Mouse (Mus musculus): ENCODE results near the gene Med7. TPM values are rescaled to one million over a fixed set of nuclear protein-coding genes. Genes with fewer than 3 reads are reported as not detected.

The Med7 gene
- polyA plus RNA-seq, 1 experiment = 32.8 TPM

DNA sequence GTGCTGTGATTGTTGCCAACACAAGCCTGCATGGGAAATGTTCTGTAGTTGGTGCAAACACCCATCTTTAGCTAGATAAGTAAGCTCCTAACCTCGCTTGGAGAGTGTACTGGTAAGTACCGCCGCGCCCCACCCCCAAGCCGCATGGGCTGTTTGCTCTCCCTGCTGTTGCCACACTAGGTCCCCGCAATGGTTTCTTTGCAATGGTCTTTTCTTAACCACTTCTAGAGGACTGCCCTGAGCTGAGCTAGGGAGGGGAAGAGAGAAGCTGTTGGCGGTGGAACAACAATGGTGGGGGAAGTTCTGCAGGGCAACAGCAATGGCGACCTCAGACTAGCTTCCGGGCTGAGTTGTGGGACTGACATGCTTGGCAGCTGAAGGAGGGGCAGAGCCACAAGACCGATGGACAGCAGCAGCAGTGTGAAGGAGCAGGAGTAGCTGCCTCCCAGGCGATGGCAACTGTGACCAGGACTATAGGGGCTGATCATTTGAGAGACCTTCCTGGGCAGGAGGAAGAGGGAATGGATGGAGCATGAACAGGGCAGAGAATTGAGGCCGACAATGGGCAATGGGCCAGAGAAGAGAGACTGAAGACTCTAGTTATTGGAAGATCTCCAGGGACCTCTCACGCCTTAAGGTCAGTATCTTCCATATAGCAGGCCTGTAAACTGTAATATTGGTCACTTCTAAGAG, 40.4 kb upstream of the Med7 start, which contains the start of gene Fam71b:
Gene Fam71b, plus strand, starts transcription at position 393 of the 693 bp plus-strand sequence.
- no peak within 1 kb of the TSS for H3K4me3 ChIP-seq (ENCODE audit: insufficient read depth, low read length)
- no peak within 1 kb of the TSS for H3K27ac ChIP-seq (ENCODE audit: insufficient read depth, low read length)
- no peak for TF ChIP-seq POLR2A (IDR thresholded peaks at IDR 0.05; ENCODE audit: extremely low read depth, insufficient read depth, low read length)
- no peak for TF ChIP-seq CTCF (IDR thresholded peaks at IDR 0.05; ENCODE audit: extremely low read depth, insufficient read depth, low read length)
- H3K4me1 ChIP-seq (ENCODE audit: control insufficient read depth, insufficient read depth, low read length) = no peaks in the 10 kb centered on the region; the same call in 1 of the 2 replicates

DNA sequence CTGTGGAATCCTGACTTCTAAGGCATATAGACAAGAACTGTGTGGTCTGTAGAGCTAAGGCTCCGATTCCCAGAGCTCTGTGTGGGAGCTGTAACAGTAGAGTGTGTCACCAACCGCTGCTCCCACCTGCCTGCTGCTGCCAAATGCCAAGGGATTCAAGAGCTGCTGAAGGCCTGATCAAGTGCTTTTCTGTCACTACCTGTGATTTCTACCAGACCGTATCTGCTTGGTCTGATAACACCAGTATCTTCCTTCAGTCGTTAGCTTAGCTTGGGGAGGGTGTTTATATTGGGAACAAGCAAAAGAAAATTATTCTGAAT, 39.9 kb upstream of the Med7 start:
- H3K4me3 ChIP-seq (ENCODE audit: insufficient read depth, low read length) = no peak overlapping the region
- no peak for TF ChIP-seq CTCF (IDR thresholded peaks at IDR 0.05; ENCODE audit: extremely low read depth, insufficient read depth, low read length)
- no peak for TF ChIP-seq POLR2A (IDR thresholded peaks at IDR 0.05; ENCODE audit: extremely low read depth, insufficient read depth, low read length)
- H3K4me1 ChIP-seq (ENCODE audit: control insufficient read depth, insufficient read depth, low read length) = no peaks in the 10 kb centered on the region; the same call in 1 of the 2 replicates

GRCm38 (mm10) chr11:46397900-46398299, 38.8 kb upstream of the Med7 start:
- Histone ChIP-seq H3K27ac (ENCODE audit: insufficient read depth, low read length) (no peak overlapping the region), H3K4me3 (ENCODE audit: insufficient read depth, low read length) (no peak overlapping the region), H3K4me1 (ENCODE audit: control insufficient read depth, insufficient read depth, low read length) (no peaks in the 10 kb centered on the region; the same call in 1 of the 2 replicates)
- TF ChIP-seq CTCF (IDR thresholded peaks at IDR 0.05; ENCODE audit: extremely low read depth, insufficient read depth, low read length) = no peak
- TF ChIP-seq POLR2A (IDR thresholded peaks at IDR 0.05; ENCODE audit: extremely low read depth, insufficient read depth, low read length) = no peak

More for the DNA sequence above, 39.9 kb upstream of the Med7 start:
- H3K27ac ChIP-seq (ENCODE audit: insufficient read depth, low read length) = no peak overlapping the region

GRCm38 (mm10) chr11:46398473-46398872, 38.3 kb upstream of the Med7 start:
- Histone ChIP-seq H3K27ac (ENCODE audit: insufficient read depth, low read length) (no peak overlapping the region), H3K4me3 (ENCODE audit: insufficient read depth, low read length) (no peak overlapping the region)

DNA sequence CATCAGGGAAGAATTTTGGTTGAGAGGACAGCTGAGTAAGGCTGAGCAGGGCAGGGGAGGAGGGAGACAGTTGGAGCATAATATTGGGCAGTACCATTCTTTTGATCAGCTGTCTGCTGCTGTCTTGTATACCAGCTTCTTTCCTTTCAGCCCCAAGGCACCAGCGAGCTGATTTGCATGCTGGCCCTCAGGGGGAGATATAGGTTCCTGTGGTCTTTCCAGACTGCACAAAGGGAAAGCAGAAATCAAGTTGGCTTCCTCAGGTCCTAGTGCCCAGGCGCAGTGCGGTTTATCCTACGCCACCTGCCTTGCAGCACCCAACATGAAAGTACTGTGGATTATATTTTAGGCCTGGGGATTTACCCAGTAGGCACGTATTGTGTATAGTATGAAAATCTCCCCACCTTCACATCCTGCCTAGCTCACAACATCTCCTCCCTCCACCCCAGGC, 37.8 kb upstream of the Med7 start:
- Histone ChIP-seq H3K4me1 (ENCODE audit: control insufficient read depth, insufficient read depth, low read length) (no peaks in the 10 kb centered on the region; the same call in 1 of the 2 replicates), H3K27ac (ENCODE audit: insufficient read depth, low read length) (no peak overlapping the region), H3K4me3 (ENCODE audit: insufficient read depth, low read length) (no peak overlapping the region)
- TF ChIP-seq CTCF (IDR thresholded peaks at IDR 0.05; ENCODE audit: extremely low read depth, insufficient read depth, low read length) (no peak), POLR2A (IDR thresholded peaks at IDR 0.05; ENCODE audit: extremely low read depth, insufficient read depth, low read length) (no peak)

More at GRCm38 (mm10) chr11:46398473-46398872, 38.3 kb upstream of the Med7 start:
- H3K4me1 ChIP-seq (ENCODE audit: control insufficient read depth, insufficient read depth, low read length) = no peaks in the 10 kb centered on the region; the same call in 1 of the 2 replicates
- no peak for TF ChIP-seq POLR2A (IDR thresholded peaks at IDR 0.05; ENCODE audit: extremely low read depth, insufficient read depth, low read length)
- no peak for TF ChIP-seq CTCF (IDR thresholded peaks at IDR 0.05; ENCODE audit: extremely low read depth, insufficient read depth, low read length)

DNA sequence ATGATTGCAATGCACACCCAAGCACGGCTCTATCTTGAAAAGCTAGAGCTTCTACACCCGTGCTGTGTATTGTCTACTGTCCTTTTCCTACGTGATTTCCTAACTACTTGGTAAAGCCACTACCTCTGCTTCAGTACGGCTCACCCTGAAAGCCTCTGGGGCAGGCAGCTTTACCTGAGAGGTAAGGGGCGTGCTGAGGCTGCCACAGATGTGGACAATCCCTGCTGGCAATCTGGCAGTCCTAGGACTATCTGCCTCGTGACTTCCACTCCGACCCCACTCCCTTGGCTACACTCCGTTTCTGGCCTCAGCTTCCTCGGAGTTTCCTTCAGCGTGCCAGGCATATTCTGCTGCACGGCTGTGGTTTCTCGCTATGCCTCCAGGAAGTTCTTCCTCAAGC, 35.2 kb upstream of the Med7 start:
- H3K4me3 ChIP-seq (ENCODE audit: insufficient read depth, low read length) = no peak overlapping the region
- H3K4me1 ChIP-seq (ENCODE audit: control insufficient read depth, insufficient read depth, low read length) = no peaks in the 10 kb centered on the region; the same call in 1 of the 2 replicates
- TF ChIP-seq CTCF (IDR thresholded peaks at IDR 0.05; ENCODE audit: extremely low read depth, insufficient read depth, low read length) = no peak
- no peak for TF ChIP-seq POLR2A (IDR thresholded peaks at IDR 0.05; ENCODE audit: extremely low read depth, insufficient read depth, low read length)
- no peak overlapping the region for H3K27ac ChIP-seq (ENCODE audit: insufficient read depth, low read length)

- Histone ChIP-seq H3K4me1 (ENCODE audit: control insufficient read depth, insufficient read depth, low read length) (no peaks in the 10 kb centered on the region), H3K27ac (ENCODE audit: insufficient read depth, low read length) (no peak overlapping the region), H3K4me3 (ENCODE audit: insufficient read depth, low read length) (no peak overlapping the region)
- TF ChIP-seq CTCF (IDR thresholded peaks at IDR 0.05; ENCODE audit: extremely low read depth, insufficient read depth, low read length) (no peak), POLR2A (IDR thresholded peaks at IDR 0.05; ENCODE audit: extremely low read depth, insufficient read depth, low read length) (no peak)
Observed at GRCm38 (mm10) chr11:46404986-46405385, 31.7 kb upstream of the Med7 start.

- no peak for TF ChIP-seq CTCF (IDR thresholded peaks at IDR 0.05; ENCODE audit: extremely low read depth, insufficient read depth, low read length)
- no peak for TF ChIP-seq POLR2A (IDR thresholded peaks at IDR 0.05; ENCODE audit: extremely low read depth, insufficient read depth, low read length)
- Histone ChIP-seq H3K4me1 (ENCODE audit: control insufficient read depth, insufficient read depth, low read length) (no peaks in the 10 kb centered on the region), H3K4me3 (ENCODE audit: insufficient read depth, low read length) (no peak overlapping the region)
Observed at GRCm38 (mm10) chr11:46406721-46407120, 30.0 kb upstream of the Med7 start.

GRCm38 (mm10) chr11:46410018-46410563, 26.6 kb upstream of the Med7 start:
- Histone ChIP-seq H3K27ac (ENCODE audit: insufficient read depth, low read length) (no peak overlapping the region), H3K4me3 (ENCODE audit: insufficient read depth, low read length) (no peak overlapping the region), H3K4me1 (ENCODE audit: control insufficient read depth, insufficient read depth, low read length) (no peaks in the 10 kb centered on the region)
- no peak for TF ChIP-seq CTCF (IDR thresholded peaks at IDR 0.05; ENCODE audit: extremely low read depth, insufficient read depth, low read length)
- no peak for TF ChIP-seq POLR2A (IDR thresholded peaks at IDR 0.05; ENCODE audit: extremely low read depth, insufficient read depth, low read length)

More at GRCm38 (mm10) chr11:46406721-46407120, 30.0 kb upstream of the Med7 start:
- no peak overlapping the region for H3K27ac ChIP-seq (ENCODE audit: insufficient read depth, low read length)

GRCm38 (mm10) chr11:46418438-46418837, 18.3 kb upstream of the Med7 start:
- peaks cover 1% of the 10 kb centered on the region; the same call in 1 of the 2 replicates for H3K4me1 ChIP-seq (ENCODE audit: control insufficient read depth, insufficient read depth, low read length)
- no peak overlapping the region for H3K4me3 ChIP-seq (ENCODE audit: insufficient read depth, low read length)
- H3K27ac ChIP-seq (ENCODE audit: insufficient read depth, low read length) = no peak overlapping the region
- TF ChIP-seq CTCF (IDR thresholded peaks at IDR 0.05; ENCODE audit: extremely low read depth, insufficient read depth, low read length) (no peak), POLR2A (IDR thresholded peaks at IDR 0.05; ENCODE audit: extremely low read depth, insufficient read depth, low read length) (no peak)

Measured in cortical plate, adult 2 months (tissue).